ENCODE assay signal across 8 mouse cellular contexts in genomic region chr15:82899676-82900301, GRCm38 (mm10).
DNase-seq lines count a peak whose midpoint lies in the region; ATAC-seq and TF ChIP-seq lines count a peak whose summit lies in the region.

No protein-coding gene starts in this region.

- H3K4me2 ChIP-seq in forebrain, embryonic 12.5 days, result peak overlapping the region; percentile 97

- DNase-seq in G1E (ENCODE audit: low spot score), result peak; percentile 93
- peak; percentile 77 for DNase-seq in c-Kit-positive CD71-positive TER-119-positive erythroid progenitor cells, embryonic 14.5 days (ENCODE audit: low spot score)
- peak; percentile 87 to 89 for DNase-seq in heart, postnatal 14 days
- DNase-seq in large intestine, adult 2 months (ENCODE audit: low read depth, low spot score), result peak; percentile 57
- peak; percentile 87 for DNase-seq in lung, postnatal 14 days
- peak; percentile 86 for DNase-seq in ovary, postnatal 36 days (ENCODE audit: low spot score)
- DNase-seq in thymus, postnatal 14 days, result peak; percentile 87

- H3K9ac ChIP-seq in forebrain, embryonic 12.5 days, result peak overlapping the region; percentile 99

- peaks cover 39% of the 10 kb centered on the region for H3K36me3 ChIP-seq in G1E (replicated peaks)
- H3K36me3 ChIP-seq in forebrain, embryonic 12.5 days (replicated peaks), result no peaks in the 10 kb centered on the region

- H3K9me3 ChIP-seq in G1E (replicated peaks), result no peaks in the 10 kb centered on the region
- no peaks in the 10 kb centered on the region for H3K9me3 ChIP-seq in forebrain, embryonic 12.5 days

- intact Hi-C loops in heart, postnatal 14 days (cut with DNase I), result loop anchor here (5.0 to 10.0 kb wide), 3 partner anchors 82 to 195 kb away; no protein-coding TSS in a partner anchor

- H3K4me1 ChIP-seq in G1E (ENCODE audit: insufficient read depth, low read depth, low read length), result peaks cover 31% of the 10 kb centered on the region
- H3K4me1 ChIP-seq in forebrain, embryonic 12.5 days, result peaks cover 65% of the 10 kb centered on the region

- H3K4me3 ChIP-seq in G1E (ENCODE audit: low read depth, low read length), result peak overlapping the region; percentile 96
- peak overlapping the region; percentile 100 for H3K4me3 ChIP-seq in forebrain, embryonic 12.5 days (replicated peaks)

- no peak for TF ChIP-seq CTCF in G1E (IDR thresholded peaks at IDR 0.05; ENCODE audit: low read depth, low read length)

- ATAC-seq in G1E (ENCODE audit: extremely low read depth, insufficient number of reproducible peaks, low FRiP score, poor library complexity, severe bottlenecking), result peak; percentile 75
- ATAC-seq in forebrain, embryonic 12.5 days (ENCODE audit: low FRiP score), result peak; percentile 92

- WGBS in forebrain, embryonic 12.5 days, result under 1% methylated on average over 36 of the region's 56 CpGs
- WGBS in large intestine, adult 2 months, result 2% methylated on average over 51 of the region's 56 CpGs

- no peaks in the 10 kb centered on the region for H3K27me3 ChIP-seq in G1E (ENCODE audit: insufficient read depth, low read length)
- peaks cover 27% of the 10 kb centered on the region for H3K27me3 ChIP-seq in forebrain, embryonic 12.5 days

- peak overlapping the region; percentile 98 for H3K27ac ChIP-seq in forebrain, embryonic 12.5 days

Comparison
In these comparisons a context has a peak if more than half of its experiments do, and no peak if none do; other contexts are left out.
1. Peak in every context shown above with its lines: DNase-seq, ATAC-seq, H3K4me3 ChIP-seq and H3K27ac ChIP-seq.